Mouse (Mus musculus): ENCODE data around the gene Fam124a.
"Not testable (repeated sequence)": the region's sequence is repeated elsewhere in the genome, so short reads cannot be mapped to it uniquely, and the experiment has no call there.

- TF ChIP-seq CTCF (IDR thresholded peaks at IDR 0.05; ENCODE audit: control insufficient read depth, insufficient read depth, insufficient read length); MYOG (IDR thresholded peaks at IDR 0.05; ENCODE audit: control insufficient read depth, extremely low read depth, insufficient read length): not testable (repeated sequence)
Measured at GRCm38 (mm10) chr14:62642368-62642767, 86.8 kb downstream of the Fam124a start.

All from C2C12 (cell line).